Mouse (Mus musculus) midbrain, embryonic 10.5 days (tissue): Measurements from ENCODE around the gene Apex2. TPM values are rescaled to one million over a fixed set of nuclear protein-coding genes. Genes with fewer than 3 reads are reported as not detected.

Experiments
- DNase-seq: peaks from one replicate; pipeline ENCODE4 v3.0.0-alpha.2; 2017; ENCODE audit warnings: low spot score
- H3K27ac ChIP-seq: fragments of 300-500 bp; sonication (generic); replicated peaks from 2 replicates; pipeline ENCODE4 v1.5.1; 2016; ENCODE audit warnings: mild to moderate bottlenecking
- H3K27me3 ChIP-seq: fragments of 300-500 bp; sonication (generic); 2 replicates; pipeline ENCODE4 v1.6.1; 2016; ENCODE audit warnings: low read depth, mild to moderate bottlenecking; ENCODE audit not compliant: poor library complexity, severe bottlenecking
- H3K36me3 ChIP-seq: fragments of 300-500 bp; sonication (generic); 2 replicates; pipeline ENCODE4 v1.6.1; 2016; ENCODE audit warnings: mild to moderate bottlenecking, moderate library complexity
- H3K4me1 ChIP-seq: fragments of 300-500 bp; sonication (generic); 2 replicates; pipeline ENCODE4 v1.6.1; 2016
- H3K4me3 ChIP-seq: fragments of 300-500 bp; sonication (generic); 2 replicates; pipeline ENCODE4 v1.5.1; 2016; ENCODE audit warnings: mild to moderate bottlenecking, moderate library complexity
- H3K9me3 ChIP-seq: fragments of 300-500 bp; sonication (generic); replicated peaks from 2 replicates; pipeline ENCODE4 v1.6.1; 2016; ENCODE audit warnings: mild to moderate bottlenecking
- WGBS: fragments of 180-500 bp; shearing (Covaris S2); methylation state at CpG from one replicate; pipeline ENCODE4 v1.1.7; 2016; 5-methylcytosine and 5-hydroxymethylcytosine counted together
- polyA plus RNA-seq: library from polyadenylated mRNA; unstranded; fragments of >200 nt; fragmentation: Nextera tagmentation; extraction: Ambion mirVana; gene quantifications from 2 replicates; pipeline ENCODE4 v1.2.1, GENCODE M21; 2016

Gene Apex2
- polyA plus RNA-seq, result 26.1 and 26.4 TPM in 2 replicates

DNA sequence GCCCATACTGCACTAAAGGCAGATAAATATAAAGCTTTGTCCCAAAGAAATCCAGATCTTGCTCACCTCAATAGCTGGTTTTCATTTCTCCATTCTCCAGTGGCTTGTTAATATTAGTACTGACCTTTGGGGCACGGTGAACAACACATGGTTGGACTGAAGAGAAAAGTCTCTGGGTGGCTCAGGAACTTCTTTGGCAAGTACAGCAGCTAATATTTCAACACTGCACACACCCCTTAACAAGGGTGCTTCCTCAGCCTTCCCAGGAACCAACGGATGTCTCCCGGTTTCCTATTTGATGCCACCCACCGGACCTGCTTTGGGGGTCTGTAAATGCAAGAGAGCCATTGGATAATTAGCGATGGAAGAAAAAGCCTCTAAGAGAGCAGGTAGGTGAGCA lies at the start of gene Apex2:
TSS of gene Apex2 (minus strand) at position 173 of the 400 bp plus-strand sequence.
- WGBS, result 81% methylated on average over 5 of the region's 5 CpGs

DNA sequence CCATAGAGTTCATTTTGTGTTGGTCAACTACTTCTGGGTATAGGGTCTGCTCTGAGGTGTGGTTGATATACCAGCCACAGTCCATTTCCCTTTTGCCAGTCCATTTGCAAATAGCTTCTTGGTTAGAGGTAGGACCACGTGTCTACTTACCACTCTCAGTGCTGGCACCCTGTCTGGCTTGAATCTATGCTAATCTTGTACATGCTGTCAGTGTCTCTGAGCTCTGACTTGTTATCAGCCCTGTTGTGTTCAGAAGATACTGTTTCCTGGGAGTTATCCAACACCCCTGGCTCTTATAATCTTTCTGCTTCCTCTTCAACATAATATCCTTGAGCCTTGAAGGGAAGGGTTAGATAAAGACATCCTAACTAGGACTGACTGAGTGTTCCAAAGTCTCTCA lies 46.8 kb upstream of the Apex2 start:
- Histone ChIP-seq H3K9me3 (no peaks in the 10 kb centered on the region), H3K4me1 (no peaks in the 10 kb centered on the region), H3K36me3 (no peaks in the 10 kb centered on the region), H3K27me3 (no peaks in the 10 kb centered on the region), H3K4me3 (no peak overlapping the region), H3K27ac (no peak overlapping the region)
- DNase-seq, result no peak
- WGBS, result 78% methylated on average over 1 of the region's 1 CpGs

More for the DNA sequence above, at the start of gene Apex2:
- peaks cover 45% of the 10 kb centered on the region for H3K27me3 ChIP-seq
- H3K4me3 ChIP-seq, result 0 out of 2 replicates have a peak within 1 kb of the TSS, but pooled peaks have one; percentile 58
- no peak for DNase-seq
- peaks cover 12% of the 10 kb centered on the region for H3K36me3 ChIP-seq
- no peaks in the 10 kb centered on the region; the same call in 1 of the 2 replicates for H3K4me1 ChIP-seq
- H3K9me3 ChIP-seq, result no peaks in the 10 kb centered on the region
- H3K27ac ChIP-seq, result peak within 1 kb of the TSS; percentile 86; the same call in 1 of the 2 replicates

- Histone ChIP-seq H3K4me3 (no peak overlapping the region), H3K27me3 (peaks cover 16% of the 10 kb centered on the region), H3K9me3 (no peaks in the 10 kb centered on the region), H3K36me3 (no peaks in the 10 kb centered on the region), H3K4me1 (no peaks in the 10 kb centered on the region), H3K27ac (no peak overlapping the region)
- 75% methylated on average over 2 of the region's 2 CpGs for WGBS
- no peak for DNase-seq
These were observed 9.2 kb upstream of the Apex2 start for GRCm38 (mm10) chrX:150598882-150599281.

DNA sequence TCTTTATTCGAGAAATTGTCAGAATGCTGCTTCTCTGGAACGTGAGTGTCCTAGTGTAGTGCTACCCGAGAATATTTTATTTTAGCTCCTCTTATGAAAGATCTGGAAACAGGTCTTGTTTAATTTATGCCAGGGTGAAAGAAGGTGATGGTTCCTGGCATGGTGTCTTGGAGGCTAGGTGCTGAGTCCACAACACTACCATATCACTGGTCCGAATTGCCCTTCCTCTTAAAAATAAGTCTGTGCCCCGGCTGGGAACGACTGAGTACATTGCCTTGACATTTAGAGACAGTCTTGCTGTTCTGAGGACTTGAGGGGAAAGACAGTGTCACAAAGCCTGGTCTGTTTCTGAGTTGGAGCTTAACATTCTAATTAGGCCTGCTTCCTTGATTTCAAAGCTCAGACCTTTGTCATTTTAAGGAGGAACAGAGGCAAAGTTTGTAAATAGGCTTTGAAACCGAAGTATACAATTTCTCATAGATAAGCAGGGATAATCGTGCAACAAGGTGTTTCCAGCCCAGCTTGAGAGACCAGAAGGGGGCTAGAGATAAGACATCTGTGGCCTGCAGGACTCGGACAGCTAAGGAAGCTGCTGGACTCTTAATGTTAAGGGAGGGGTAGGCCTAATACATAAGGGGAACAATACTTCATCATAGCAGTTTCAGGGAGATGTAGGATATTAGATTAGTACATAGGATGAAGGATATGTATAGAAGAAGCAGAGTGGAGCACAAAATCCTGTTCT lies 5.5 kb upstream of the Apex2 start:
- H3K27me3 ChIP-seq, result peaks cover 37% of the 10 kb centered on the region
- H3K9me3 ChIP-seq, result no peaks in the 10 kb centered on the region
- WGBS, result 86% methylated on average over 9 of the region's 9 CpGs
- no peak overlapping the region for H3K4me3 ChIP-seq
- no peaks in the 10 kb centered on the region for H3K4me1 ChIP-seq
- no peaks in the 10 kb centered on the region for H3K36me3 ChIP-seq
- no peak overlapping the region for H3K27ac ChIP-seq
- DNase-seq, result no peak

- Histone ChIP-seq H3K9me3 (no peaks in the 10 kb centered on the region), H3K27me3 (peaks cover 37% of the 10 kb centered on the region), H3K4me3 (no peak overlapping the region), H3K36me3 (no peaks in the 10 kb centered on the region), H3K27ac (no peak overlapping the region), H3K4me1 (no peaks in the 10 kb centered on the region)
- WGBS, result 87% methylated on average over 3 of the region's 3 CpGs
- no peak for DNase-seq
These were observed 4.5 kb upstream of the Apex2 start for GRCm38 (mm10) chrX:150594176-150594575.

- peaks cover 39% of the 10 kb centered on the region for H3K27me3 ChIP-seq
- H3K9me3 ChIP-seq, result no peaks in the 10 kb centered on the region
- WGBS, result 88% methylated on average over 12 of the region's 12 CpGs
- H3K4me3 ChIP-seq, result no peak overlapping the region
- DNase-seq, result no peak
- no peak overlapping the region for H3K27ac ChIP-seq
- no peaks in the 10 kb centered on the region for H3K36me3 ChIP-seq
- no peaks in the 10 kb centered on the region for H3K4me1 ChIP-seq
These were observed 3.8 kb upstream of the Apex2 start for GRCm38 (mm10) chrX:150593266-150594035.

DNA sequence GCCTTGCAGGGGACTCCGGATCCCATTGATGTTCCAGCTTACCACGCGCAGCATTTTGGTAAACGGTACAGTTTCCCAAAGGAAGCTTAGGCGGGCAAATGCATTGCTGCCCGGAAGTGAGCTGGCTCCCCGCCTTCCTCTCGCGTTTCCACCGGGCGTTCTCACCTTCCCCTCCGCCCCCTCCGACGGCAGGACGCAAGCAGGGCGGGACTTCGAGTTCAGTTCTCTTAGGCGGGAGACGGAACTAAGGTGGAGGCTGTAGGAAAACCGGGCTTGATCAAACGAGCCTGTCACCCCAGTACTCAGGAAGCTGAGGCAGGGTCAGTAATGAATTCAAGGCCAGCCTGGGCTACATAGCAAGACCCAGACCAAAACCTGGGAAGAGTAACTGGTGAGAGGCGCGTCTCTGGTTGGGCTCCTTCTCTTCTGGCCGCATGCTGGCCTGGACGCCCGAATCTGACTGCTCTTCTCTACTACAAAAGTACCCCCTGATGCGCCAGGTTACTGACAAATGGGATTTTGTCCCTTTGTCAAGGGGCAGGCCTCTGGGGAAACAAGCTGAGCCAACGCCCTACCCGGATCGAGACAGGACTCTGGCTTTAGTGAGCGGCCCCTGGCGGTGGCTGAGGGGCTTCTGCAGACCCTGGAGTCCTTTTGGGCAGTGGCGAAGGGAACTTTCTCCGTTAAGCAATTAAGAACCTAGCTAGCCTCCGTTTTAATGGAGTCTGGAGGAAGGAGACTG lies 1.5 kb downstream of the Apex2 start, which contains the start of gene Pfkfb1:
TSS of gene Pfkfb1 (plus strand) at position 207 of the 742 bp plus-strand sequence.
- Histone ChIP-seq H3K36me3 (peaks cover 27% of the 10 kb centered on the region), H3K27me3 (peaks cover 31% of the 10 kb centered on the region), H3K4me1 (no peaks in the 10 kb centered on the region; the same call in 1 of the 2 replicates), H3K27ac (peak within 1 kb of the TSS; percentile 86), H3K9me3 (no peaks in the 10 kb centered on the region), H3K4me3 (peak within 1 kb of the TSS; percentile 58)
- WGBS, result 18% methylated on average over 35 of the region's 35 CpGs
- DNase-seq, result peak; percentile 79

DNA sequence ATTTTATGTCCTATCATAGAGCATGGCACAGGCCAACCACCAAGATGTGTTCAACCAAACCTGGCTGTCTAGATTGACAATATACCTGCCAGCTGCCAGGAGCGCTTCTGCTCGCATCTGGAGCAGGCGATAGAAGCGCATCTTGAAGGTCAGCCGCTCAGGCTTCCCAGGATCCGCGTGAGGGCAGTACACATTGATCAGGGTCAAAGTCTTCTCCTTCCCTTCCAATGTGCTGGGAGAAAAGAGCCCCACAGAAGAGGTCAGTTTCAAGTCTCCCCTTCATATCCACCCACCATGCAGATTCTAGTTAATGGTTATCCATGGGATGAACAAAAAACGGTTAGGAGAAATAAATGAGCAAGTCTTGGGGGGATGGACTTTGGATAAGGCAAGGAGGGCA lies 4.6 kb downstream of the Apex2 start:
- WGBS, result 94% methylated on average over 8 of the region's 8 CpGs

DNA sequence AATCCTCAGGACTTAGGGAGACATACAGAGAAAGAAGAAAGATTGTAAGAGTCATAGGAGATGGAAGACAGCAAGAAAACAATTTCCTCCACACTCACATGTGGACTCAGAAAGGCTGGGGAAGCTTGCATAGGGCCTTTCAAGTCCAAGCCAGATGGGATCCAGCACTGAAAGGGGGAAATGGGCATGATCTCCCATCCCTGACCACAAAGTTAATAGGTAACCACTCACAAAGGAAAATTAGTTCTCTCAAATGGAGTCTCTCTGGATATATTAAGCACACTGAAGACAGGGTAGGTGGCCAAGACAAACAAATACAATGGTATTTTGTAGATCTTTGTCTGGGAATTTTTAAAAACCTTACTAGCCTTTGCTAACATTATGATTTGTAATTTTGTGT lies 7.7 kb downstream of the Apex2 start:
- no peak overlapping the region for H3K4me3 ChIP-seq
- no peak for DNase-seq
- H3K36me3 ChIP-seq, result peaks cover 75% of the 10 kb centered on the region
- H3K27ac ChIP-seq, result no peak overlapping the region
- no peaks in the 10 kb centered on the region for H3K4me1 ChIP-seq
- peaks cover 8% of the 10 kb centered on the region; the same call in 1 of the 2 replicates for H3K27me3 ChIP-seq
- no peaks in the 10 kb centered on the region for H3K9me3 ChIP-seq

More for the DNA sequence above, 4.6 kb downstream of the Apex2 start:
- Histone ChIP-seq H3K9me3 (no peaks in the 10 kb centered on the region), H3K4me1 (no peaks in the 10 kb centered on the region; the same call in 1 of the 2 replicates), H3K27me3 (peaks cover 17% of the 10 kb centered on the region; the same call in 1 of the 2 replicates), H3K27ac (no peak overlapping the region), H3K4me3 (no peak overlapping the region), H3K36me3 (peaks cover 57% of the 10 kb centered on the region)
- no peak for DNase-seq

- Histone ChIP-seq H3K36me3 (peaks cover 6% of the 10 kb centered on the region; the same call in 1 of the 2 replicates), H3K27me3 (peaks cover 40% of the 10 kb centered on the region), H3K4me3 (no peak overlapping the region), H3K27ac (no peak overlapping the region), H3K9me3 (no peaks in the 10 kb centered on the region), H3K4me1 (no peaks in the 10 kb centered on the region)
- WGBS, result 90% methylated on average over 12 of the region's 12 CpGs
- no peak for DNase-seq
These were observed 24.9 kb downstream of the Apex2 start for GRCm38 (mm10) chrX:150564644-150565357.

DNA sequence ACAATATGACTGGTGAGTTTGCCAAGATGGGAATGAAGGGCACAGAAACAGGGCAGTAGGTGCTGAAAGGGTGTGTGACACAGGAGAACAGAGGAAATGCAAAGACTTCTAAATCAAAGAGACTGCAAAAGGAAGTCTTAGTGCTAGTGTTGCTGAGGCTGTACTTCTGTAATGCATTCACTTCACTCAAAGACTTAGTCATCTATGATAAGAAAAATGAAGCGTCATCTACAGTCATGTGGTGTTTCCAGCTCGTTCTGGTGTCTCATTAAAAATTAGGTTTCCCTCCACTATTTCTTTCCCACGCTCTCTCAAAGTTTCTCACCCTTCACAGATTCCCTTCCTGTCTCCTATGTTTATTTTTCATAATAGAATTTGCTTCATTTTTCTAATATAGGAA lies 35.6 kb downstream of the Apex2 start:
- Histone ChIP-seq H3K4me3 (no peak overlapping the region), H3K9me3 (no peaks in the 10 kb centered on the region), H3K27ac (no peak overlapping the region), H3K4me1 (no peaks in the 10 kb centered on the region), H3K27me3 (peaks cover 78% of the 10 kb centered on the region), H3K36me3 (peaks cover 21% of the 10 kb centered on the region)
- WGBS, result 88% methylated on average over 3 of the region's 3 CpGs
- no peak for DNase-seq

DNA sequence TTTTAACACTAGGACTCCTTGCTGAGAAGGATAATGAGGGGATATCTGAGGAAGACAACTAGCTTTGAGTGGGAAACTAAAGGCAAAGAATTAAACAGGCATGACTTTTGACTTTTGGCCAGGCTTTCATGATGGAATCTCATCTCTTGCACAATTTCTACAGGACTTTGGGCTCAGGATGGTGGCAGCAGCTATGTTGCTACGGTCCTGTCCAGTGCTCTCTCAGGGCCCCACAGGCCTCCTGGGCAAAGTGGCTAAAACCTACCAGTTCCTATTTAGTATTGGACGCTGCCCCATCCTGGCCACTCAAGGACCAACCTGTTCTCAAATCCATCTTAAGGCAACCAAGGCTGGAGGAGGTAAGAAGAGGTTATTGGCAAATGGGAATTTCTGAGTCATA lies 37.7 kb downstream of the Apex2 start:
- no peak for DNase-seq
- Histone ChIP-seq H3K36me3 (peaks cover 17% of the 10 kb centered on the region), H3K4me1 (no peaks in the 10 kb centered on the region), H3K4me3 (no peak overlapping the region), H3K27ac (no peak overlapping the region), H3K9me3 (no peaks in the 10 kb centered on the region), H3K27me3 (peaks cover 70% of the 10 kb centered on the region)
- WGBS, result 94% methylated on average over 2 of the region's 2 CpGs
